Mouse (Mus musculus) erythroblast, embryonic 14.5 days (primary cell): ENCODE measurements around the gene Podxl2. TPM values are rescaled to one million over a fixed set of nuclear protein-coding genes. Genes with fewer than 3 reads are reported as not detected.
A peak's percentile ranks its signal among the peaks of the same experiment; 100 is the strongest.

Source experiments
- H3K27me3 ChIP-seq: 2 replicates; pipeline ENCODE4 v1.6.1; 2012; ENCODE audit warnings: inconsistent platforms; ENCODE audit not compliant: control insufficient read depth
- H3K36me3 ChIP-seq: 2 replicates; pipeline ENCODE4 v1.6.1; 2012; ENCODE audit warnings: mild to moderate bottlenecking, inconsistent platforms; ENCODE audit not compliant: control insufficient read depth
- H3K4me1 ChIP-seq: 2 replicates; pipeline ENCODE4 v1.6.1; 2012; ENCODE audit warnings: inconsistent platforms; ENCODE audit not compliant: control insufficient read depth
- H3K4me3 ChIP-seq: replicated peaks from 2 replicates; pipeline ENCODE3; 2012; ENCODE audit warnings: moderate library complexity, mild to moderate bottlenecking, inconsistent platforms
- H3K9me3 ChIP-seq: 2 replicates; pipeline ENCODE4 v1.6.1; 2012; ENCODE audit warnings: low read length, inconsistent platforms, mixed read lengths; ENCODE audit not compliant: control insufficient read depth
- GATA1 ChIP-seq: IDR thresholded peaks from 2 replicates; pipeline ENCODE4 v1.6.1; 2012; ENCODE audit warnings: low read length, inconsistent platforms, mixed read lengths
- TAL1 ChIP-seq: IDR thresholded peaks from 3 replicates; pipeline ENCODE4 v1.6.1; 2012; ENCODE audit warnings: low read length, inconsistent platforms, mixed read lengths
- polyA plus RNA-seq: library from polyadenylated mRNA; stranded (reverse); fragments of >175 nt; gene quantifications from 2 replicates; pipeline ENCODE4 v1.2.3, GENCODE M21; 2012

Podxl2 gene
- polyA plus RNA-seq, 1 experiment, result 0.18 TPM

GRCm38 (mm10) chr6:88905042-88905441 is 30.2 kb upstream of the Podxl2 start:
- Histone ChIP-seq H3K4me1 (peaks cover 92% of the 10 kb centered on the region), H3K9me3 (no peaks in the 10 kb centered on the region), H3K27me3 (no peaks in the 10 kb centered on the region), H3K36me3 (peaks cover 70% of the 10 kb centered on the region), H3K4me3 (peak overlapping the region; percentile 81)
- TF ChIP-seq GATA1 (no peak), TAL1 (no peak)

- Histone ChIP-seq H3K27me3 (no peaks in the 10 kb centered on the region), H3K36me3 (peaks cover 65% of the 10 kb centered on the region), H3K4me3 (peak overlapping the region; percentile 81), H3K4me1 (peaks cover 90% of the 10 kb centered on the region), H3K9me3 (no peaks in the 10 kb centered on the region)
- TF ChIP-seq GATA1 (no peak), TAL1 (no peak)
Observed at GRCm38 (mm10) chr6:88904456-88904974, 29.7 kb upstream of the Podxl2 start.

GRCm38 (mm10) chr6:88903708-88904107 is 28.9 kb upstream of the Podxl2 start:
- H3K27me3 ChIP-seq, result no peaks in the 10 kb centered on the region
- TF ChIP-seq TAL1 (no peak), GATA1 (no peak)
- no peaks in the 10 kb centered on the region for H3K9me3 ChIP-seq
- peaks cover 90% of the 10 kb centered on the region for H3K4me1 ChIP-seq
- peaks cover 57% of the 10 kb centered on the region for H3K36me3 ChIP-seq
- H3K4me3 ChIP-seq, result peak overlapping the region; percentile 81

- H3K9me3 ChIP-seq, result no peaks in the 10 kb centered on the region
- TF ChIP-seq GATA1 (no peak), TAL1 (no peak)
- H3K4me1 ChIP-seq, result peaks cover 84% of the 10 kb centered on the region
- peaks cover 47% of the 10 kb centered on the region for H3K36me3 ChIP-seq
- peak within 1 kb of the TSS; percentile 81 for H3K4me3 ChIP-seq
- no peaks in the 10 kb centered on the region for H3K27me3 ChIP-seq
Observed at GRCm38 (mm10) chr6:88901947-88902820, 27.3 kb upstream of the Podxl2 start, which contains the start of gene Tpra1. Gene Tpra1, plus strand, starts transcription at chr6:88902251.

GRCm38 (mm10) chr6:88901471-88901870 is 26.6 kb upstream of the Podxl2 start:
- Histone ChIP-seq H3K4me3 (peak overlapping the region; percentile 81), H3K9me3 (no peaks in the 10 kb centered on the region), H3K4me1 (peaks cover 84% of the 10 kb centered on the region), H3K27me3 (no peaks in the 10 kb centered on the region), H3K36me3 (peaks cover 47% of the 10 kb centered on the region)
- no peak for TF ChIP-seq GATA1
- TF ChIP-seq TAL1, result no peak

GRCm38 (mm10) chr6:88899628-88900027 is 24.8 kb upstream of the Podxl2 start:
- TF ChIP-seq TAL1 (no peak), GATA1 (no peak)
- no peaks in the 10 kb centered on the region for H3K27me3 ChIP-seq
- no peaks in the 10 kb centered on the region for H3K9me3 ChIP-seq
- peaks cover 47% of the 10 kb centered on the region for H3K36me3 ChIP-seq
- H3K4me1 ChIP-seq, result peaks cover 84% of the 10 kb centered on the region
- H3K4me3 ChIP-seq, result no peak overlapping the region

- Histone ChIP-seq H3K27me3 (no peaks in the 10 kb centered on the region), H3K36me3 (peaks cover 47% of the 10 kb centered on the region), H3K4me3 (peak overlapping the region; percentile 93), H3K9me3 (no peaks in the 10 kb centered on the region), H3K4me1 (peaks cover 84% of the 10 kb centered on the region)
- TF ChIP-seq TAL1 (no peak), GATA1 (no peak)
Observed at GRCm38 (mm10) chr6:88899086-88899485, 24.2 kb upstream of the Podxl2 start.

GRCm38 (mm10) chr6:88898534-88899048 is 23.7 kb upstream of the Podxl2 start, which contains the start of gene Mcm2:
Gene Mcm2, minus strand, starts transcription at chr6:88898780.
- Histone ChIP-seq H3K9me3 (no peaks in the 10 kb centered on the region), H3K4me3 (peak within 1 kb of the TSS; percentile 93), H3K4me1 (peaks cover 83% of the 10 kb centered on the region), H3K27me3 (no peaks in the 10 kb centered on the region), H3K36me3 (peaks cover 47% of the 10 kb centered on the region)
- TF ChIP-seq GATA1 (no peak), TAL1 (no peak)

- H3K36me3 ChIP-seq, result peaks cover 54% of the 10 kb centered on the region
Observed at GRCm38 (mm10) chr6:88897246-88897645, 22.4 kb upstream of the Podxl2 start.

More at GRCm38 (mm10) chr6:88897246-88897645, 22.4 kb upstream of the Podxl2 start:
- TF ChIP-seq TAL1 (no peak), GATA1 (no peak)
- Histone ChIP-seq H3K9me3 (no peaks in the 10 kb centered on the region), H3K4me1 (peaks cover 85% of the 10 kb centered on the region), H3K27me3 (no peaks in the 10 kb centered on the region), H3K4me3 (peak overlapping the region; percentile 93)
